Mouse (Mus musculus): ENCODE data around the gene Sipa1l1.

DNA sequence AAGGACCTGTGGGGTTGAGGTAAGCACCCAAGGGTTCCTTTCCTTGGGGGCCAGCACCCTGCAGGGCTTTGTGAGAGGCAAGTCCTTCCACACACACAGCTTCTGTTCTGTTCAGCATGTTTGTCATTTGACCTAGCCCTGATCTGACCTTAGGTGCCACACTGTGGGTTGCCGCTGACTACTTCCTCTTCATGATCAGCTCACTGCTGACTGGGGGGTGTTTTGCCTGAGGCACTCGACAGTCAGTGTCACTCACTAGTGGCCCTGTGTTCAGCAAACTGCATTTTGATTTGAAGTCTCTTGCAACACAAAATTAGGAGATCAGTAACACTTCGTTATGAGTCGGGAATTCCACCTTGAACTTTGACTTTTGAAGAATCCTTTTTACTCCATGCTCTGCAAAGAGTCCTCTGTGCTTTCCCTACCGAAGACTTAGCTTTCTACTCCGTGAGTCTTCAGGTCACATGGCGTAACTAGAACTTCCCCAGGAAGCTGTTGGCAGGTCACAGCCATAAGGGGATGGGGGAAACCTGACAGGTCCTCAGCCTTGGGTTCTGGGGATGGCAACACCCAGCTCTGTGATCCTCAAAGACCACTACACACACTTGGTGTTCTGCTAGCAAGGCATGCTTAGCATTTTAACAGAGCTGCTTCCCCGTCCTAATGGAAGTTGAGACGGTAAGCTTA lies 279.2 kb downstream of the Sipa1l1 start:
- TF ChIP-seq MAX (IDR thresholded peaks at IDR 0.05) (no peak), CTCF (IDR thresholded peaks at IDR 0.05; ENCODE audit: control insufficient read depth, insufficient read depth, insufficient read length) (no peak), MYOG (IDR thresholded peaks at IDR 0.05; ENCODE audit: control insufficient read depth, extremely low read depth, insufficient read length) (no peak)
